Mouse (Mus musculus) hindbrain, embryonic 16.5 days (tissue): ENCODE results near the gene Gm20721. TPM values are rescaled to one million over a fixed set of nuclear protein-coding genes. Genes with fewer than 3 reads are reported as not detected.
"Not testable (repeated sequence)": the region's sequence is repeated elsewhere in the genome, so short reads cannot be mapped to it uniquely, and the experiment has no call there.

Source experiments
- ATAC-seq: fragments of 200-750 bp; cut with Nextera tagmentation; 2 replicates; pipeline ENCODE4 v1.8.0; 2017; ENCODE audit warnings: moderate TSS enrichment, moderate library complexity
- H3K27ac ChIP-seq: fragments of 300-500 bp; sonication (generic); 2 replicates; pipeline ENCODE4 v1.5.1; 2014; ENCODE audit warnings: low read depth, mild to moderate bottlenecking, control low read depth, low read length, moderate library complexity
- H3K27me3 ChIP-seq: fragments of 300-500 bp; sonication (generic); replicated peaks from 2 replicates; pipeline ENCODE4 v1.6.1; 2014; ENCODE audit warnings: low read length; ENCODE audit not compliant: control insufficient read depth, insufficient read depth
- H3K36me3 ChIP-seq: fragments of 300-500 bp; sonication (generic); 2 replicates; pipeline ENCODE4 v1.6.1; 2014; ENCODE audit warnings: mild to moderate bottlenecking, low read length, moderate library complexity, mixed read lengths; ENCODE audit not compliant: control insufficient read depth, insufficient read depth
- H3K4me1 ChIP-seq: fragments of 300-500 bp; sonication (generic); 2 replicates; pipeline ENCODE4 v1.6.1; 2014; ENCODE audit warnings: low read depth, low read length; ENCODE audit not compliant: control insufficient read depth, insufficient read depth
- H3K4me2 ChIP-seq: fragments of 300-500 bp; sonication (generic); 2 replicates; pipeline ENCODE4 v1.6.1; 2014; ENCODE audit warnings: mild to moderate bottlenecking, low read length, control low read depth, moderate library complexity
- H3K4me3 ChIP-seq: fragments of 300-500 bp; sonication (generic); 2 replicates; pipeline ENCODE4 v1.5.1; 2014; ENCODE audit warnings: mild to moderate bottlenecking, low read length, control low read depth, moderate library complexity
- H3K9ac ChIP-seq: fragments of 300-500 bp; sonication (generic); 2 replicates; pipeline ENCODE4 v1.6.1; 2014; ENCODE audit warnings: low read depth, mild to moderate bottlenecking, control low read depth, low read length, moderate library complexity
- H3K9me3 ChIP-seq: fragments of 300-500 bp; sonication (generic); 2 replicates; pipeline ENCODE4 v1.6.1; 2014; ENCODE audit warnings: mild to moderate bottlenecking, low read length, moderate library complexity; ENCODE audit not compliant: control insufficient read depth
- WGBS: fragments of 180-500 bp; shearing (Covaris S2); extraction: QIAGEN DNeasy Blood & Tissue Kit; methylation state at CpG from one replicate; pipeline ENCODE4 v1.1.7; 2014; 5-methylcytosine and 5-hydroxymethylcytosine counted together
- polyA plus RNA-seq: library from polyadenylated mRNA; unstranded; fragments of >200 nt; fragmentation: Nextera tagmentation; extraction: Ambion mirVana; gene quantifications from 2 replicates; pipeline ENCODE4 v1.2.1, GENCODE M21; 2015

Gm20721 gene
- polyA plus RNA-seq: 15.1 and 23.5 TPM in 2 replicates

DNA sequence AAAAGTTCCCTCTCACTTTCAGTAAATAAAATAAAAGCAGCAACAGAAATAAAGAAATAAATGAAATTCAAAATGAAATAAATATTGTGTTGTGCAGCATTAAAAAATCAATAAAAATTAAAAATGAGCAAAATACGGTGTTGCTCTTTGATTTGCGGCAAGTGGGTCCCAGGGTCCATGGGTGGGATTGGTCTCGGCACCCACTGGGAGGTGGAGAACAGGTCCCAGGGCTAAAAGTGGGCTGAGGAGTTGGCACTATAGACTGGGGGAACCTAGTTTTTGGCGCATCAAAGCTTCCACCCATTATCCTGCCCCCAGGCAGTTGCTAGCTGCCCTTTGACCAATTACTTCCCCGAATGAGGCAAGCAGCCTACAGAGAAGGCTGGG is at the start of gene Gm20721:
TSS of gene Gm20721 (minus strand) at position 101 of the 387 bp plus-strand sequence.
- no peak for ATAC-seq
- Histone ChIP-seq H3K36me3 (peaks cover 27% of the 10 kb centered on the region), H3K9ac (no peak within 1 kb of the TSS), H3K4me3 (no peak within 1 kb of the TSS), H3K4me1 (peaks cover 30% of the 10 kb centered on the region), H3K27ac (no peak within 1 kb of the TSS), H3K9me3 (no peaks in the 10 kb centered on the region), H3K27me3 (no peaks in the 10 kb centered on the region), H3K4me2 (no peak within 1 kb of the TSS)
- WGBS: 90% methylated on average over 5 of the region's 5 CpGs

DNA sequence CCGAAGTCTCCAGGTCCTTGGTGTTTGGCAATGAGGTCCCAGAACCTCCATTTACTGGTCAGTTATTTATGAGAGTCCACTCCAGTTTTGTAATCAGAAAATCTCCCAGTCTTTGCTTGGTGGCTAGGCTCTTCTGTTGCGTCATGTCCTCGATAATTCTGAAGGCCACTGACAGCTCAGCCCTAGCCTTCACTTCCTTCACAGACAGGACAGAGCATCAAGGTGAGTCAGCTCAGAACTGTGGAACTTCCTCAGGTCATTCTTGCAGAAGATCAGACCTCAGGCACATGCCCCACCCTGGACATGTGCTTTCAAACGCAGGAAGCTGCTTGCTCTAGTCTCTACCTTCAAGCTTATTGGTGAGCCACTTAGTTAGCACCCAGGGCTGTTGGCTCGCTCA is 46.9 kb upstream of the Gm20721 start:
- H3K9ac ChIP-seq: no peak overlapping the region
- no peaks in the 10 kb centered on the region for H3K27me3 ChIP-seq
- WGBS: 86% methylated on average over 5 of the region's 5 CpGs
- ATAC-seq: no peak
- H3K4me2 ChIP-seq: no peak overlapping the region
- H3K36me3 ChIP-seq: no peaks in the 10 kb centered on the region
- H3K4me1 ChIP-seq: no peaks in the 10 kb centered on the region
- peaks cover 2% of the 10 kb centered on the region for H3K9me3 ChIP-seq
- H3K27ac ChIP-seq: no peak overlapping the region
- no peak overlapping the region for H3K4me3 ChIP-seq

DNA sequence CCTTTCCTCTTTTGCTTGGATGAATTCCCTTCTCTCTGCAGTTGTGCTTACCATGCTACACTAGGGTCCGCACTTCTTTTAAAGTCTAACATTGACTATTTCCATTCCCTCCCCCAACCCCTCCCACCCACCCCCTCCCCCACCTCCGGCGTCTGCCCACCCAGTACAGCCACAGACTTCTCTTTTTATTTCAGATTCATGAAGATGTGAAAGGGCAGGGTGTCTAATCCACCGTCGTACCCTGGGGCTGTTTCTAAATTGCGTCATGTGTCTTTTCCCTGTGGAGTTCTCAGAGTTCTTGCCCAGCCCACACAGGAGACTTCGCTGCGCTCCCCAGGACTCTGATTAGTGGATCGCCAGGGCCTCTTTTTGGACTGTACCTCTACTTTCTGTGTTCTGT is 46.0 kb upstream of the Gm20721 start:
- no peak overlapping the region for H3K4me3 ChIP-seq
- WGBS: 54% methylated on average over 9 of the region's 9 CpGs
- no peak overlapping the region for H3K4me2 ChIP-seq
- peaks cover 2% of the 10 kb centered on the region for H3K9me3 ChIP-seq
- H3K4me1 ChIP-seq: no peaks in the 10 kb centered on the region
- no peak for ATAC-seq
- no peak overlapping the region for H3K27ac ChIP-seq
- H3K36me3 ChIP-seq: no peaks in the 10 kb centered on the region
- no peak overlapping the region for H3K9ac ChIP-seq
- H3K27me3 ChIP-seq: no peaks in the 10 kb centered on the region

DNA sequence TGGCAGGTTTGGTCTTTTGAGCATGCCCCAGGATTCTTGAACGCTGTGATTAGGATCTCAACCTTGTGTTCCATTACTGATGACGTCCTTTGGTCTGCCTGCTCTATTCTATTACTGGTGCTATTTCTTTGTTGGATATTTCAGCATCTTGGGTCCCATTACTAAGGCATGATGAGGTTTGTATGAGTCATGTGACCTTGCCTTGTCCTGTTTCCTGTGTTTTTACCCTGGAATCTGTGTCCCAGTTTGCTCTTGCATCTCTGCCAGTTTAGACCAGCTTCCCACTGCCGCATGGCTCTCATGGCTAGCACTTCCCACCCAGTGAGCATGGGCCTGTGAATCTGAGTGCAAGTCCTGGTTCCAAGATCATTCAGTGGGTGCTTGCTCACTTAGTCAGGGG is 45.4 kb upstream of the Gm20721 start:
- Histone ChIP-seq H3K9me3 (peaks cover 2% of the 10 kb centered on the region), H3K4me3 (no peak overlapping the region), H3K27me3 (no peaks in the 10 kb centered on the region), H3K27ac (no peak overlapping the region), H3K36me3 (no peaks in the 10 kb centered on the region), H3K9ac (no peak overlapping the region), H3K4me1 (no peaks in the 10 kb centered on the region), H3K4me2 (no peak overlapping the region)
- ATAC-seq: no peak
- WGBS: 90% methylated on average over 3 of the region's 3 CpGs

DNA sequence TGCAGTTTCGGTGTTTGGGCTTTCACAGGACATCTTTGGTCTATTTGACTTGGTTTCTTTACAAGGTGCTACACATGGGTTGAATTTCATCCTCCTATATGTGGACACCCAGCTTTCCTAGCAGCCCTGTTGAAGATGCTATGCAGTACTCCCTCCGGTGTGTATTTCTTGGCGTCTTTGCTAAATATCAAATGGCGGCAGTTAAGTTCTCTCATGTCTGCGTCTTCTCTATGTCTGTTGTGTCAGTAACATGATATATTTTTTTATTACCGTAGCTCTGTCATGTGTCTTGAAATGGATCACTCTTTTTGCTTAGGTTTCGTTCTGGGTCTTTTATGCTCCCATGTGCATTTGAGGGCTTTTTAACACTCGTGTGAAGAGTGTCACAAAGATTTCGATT is 34.5 kb upstream of the Gm20721 start:
- Histone ChIP-seq H3K9me3 (no peaks in the 10 kb centered on the region), H3K4me2 (no peak overlapping the region), H3K4me3 (no peak overlapping the region), H3K9ac (no peak overlapping the region), H3K27ac (no peak overlapping the region), H3K4me1 (no peaks in the 10 kb centered on the region), H3K27me3 (no peaks in the 10 kb centered on the region), H3K36me3 (no peaks in the 10 kb centered on the region)
- 88% methylated on average over 9 of the region's 9 CpGs for WGBS
- ATAC-seq: no peak

DNA sequence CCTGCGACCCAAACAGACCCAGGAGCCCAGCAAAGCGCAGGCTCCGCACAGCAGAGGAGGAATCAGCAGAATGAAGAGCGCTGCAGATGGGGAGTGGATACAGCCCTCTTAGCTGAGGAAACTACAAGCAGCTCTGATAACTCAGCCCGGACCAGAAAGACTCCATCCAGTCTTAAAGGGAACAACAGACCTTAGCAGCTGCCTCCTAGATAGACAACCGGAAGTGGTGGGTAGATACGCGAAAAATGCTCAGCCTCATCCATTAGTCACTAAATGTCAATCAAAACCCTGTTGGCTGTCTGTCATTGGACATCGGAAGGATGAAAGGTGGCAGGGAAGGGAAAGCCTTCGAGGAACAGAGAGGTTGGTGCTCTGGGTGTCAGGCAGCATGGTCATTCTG is 20.1 kb upstream of the Gm20721 start:
- H3K4me3 ChIP-seq: no peak overlapping the region
- WGBS: 89% methylated on average over 10 of the region's 10 CpGs
- H3K9ac ChIP-seq: no peak overlapping the region
- H3K4me1 ChIP-seq: no peaks in the 10 kb centered on the region
- H3K9me3 ChIP-seq: no peaks in the 10 kb centered on the region
- no peak overlapping the region for H3K4me2 ChIP-seq
- no peak overlapping the region for H3K27ac ChIP-seq
- H3K36me3 ChIP-seq: no peaks in the 10 kb centered on the region
- H3K27me3 ChIP-seq: no peaks in the 10 kb centered on the region
- no peak for ATAC-seq

DNA sequence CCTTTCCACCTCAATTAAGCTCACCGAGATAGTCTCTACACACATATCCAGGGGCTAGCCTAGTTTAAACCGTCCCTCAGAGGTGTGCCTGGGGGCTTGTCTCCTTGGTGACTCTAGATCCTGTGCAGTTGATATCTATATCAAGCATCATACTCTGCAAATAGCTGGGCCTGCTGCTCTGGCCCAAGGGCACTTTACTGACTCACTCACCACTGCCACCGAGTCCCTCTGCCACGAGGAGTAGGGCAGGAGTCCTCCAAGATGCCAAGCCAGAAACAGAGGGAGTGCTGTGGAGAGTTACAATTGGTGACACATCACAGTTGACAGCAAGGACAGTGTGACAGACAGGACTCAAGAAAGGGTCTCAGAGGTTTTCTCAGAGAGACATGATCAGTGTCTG is 13.1 kb upstream of the Gm20721 start:
- no peaks in the 10 kb centered on the region for H3K4me1 ChIP-seq
- no peak overlapping the region for H3K4me2 ChIP-seq
- no peak overlapping the region for H3K27ac ChIP-seq
- no peaks in the 10 kb centered on the region for H3K36me3 ChIP-seq
- H3K27me3 ChIP-seq: no peaks in the 10 kb centered on the region
- H3K9ac ChIP-seq: no peak overlapping the region
- no peak overlapping the region for H3K4me3 ChIP-seq
- H3K9me3 ChIP-seq: no peaks in the 10 kb centered on the region
- WGBS: 88% methylated on average over 4 of the region's 4 CpGs
- ATAC-seq: no peak

DNA sequence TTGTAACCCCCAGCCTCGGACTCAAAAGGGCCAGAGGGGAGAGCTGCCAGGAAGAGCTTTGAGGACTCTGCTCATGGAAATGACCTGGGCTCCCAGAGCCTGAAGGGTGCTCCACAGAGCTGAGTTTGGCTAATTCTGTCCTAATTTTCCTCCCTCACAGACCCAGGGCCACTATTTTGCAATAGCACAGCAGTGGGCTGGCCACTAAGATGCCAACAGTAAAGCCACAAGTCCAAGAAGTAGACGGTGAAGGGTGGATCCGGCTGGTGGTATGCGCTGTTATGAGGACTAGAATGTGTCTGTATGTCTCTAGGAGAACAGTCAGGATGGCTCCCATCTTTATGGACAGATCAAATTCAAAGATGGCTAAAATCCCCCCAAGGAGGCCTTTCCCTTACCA is 12.0 kb upstream of the Gm20721 start:
- ATAC-seq: no peak
- no peak overlapping the region for H3K27ac ChIP-seq
- H3K27me3 ChIP-seq: no peaks in the 10 kb centered on the region
- H3K9me3 ChIP-seq: no peaks in the 10 kb centered on the region
- H3K4me2 ChIP-seq: no peak overlapping the region
- WGBS: 92% methylated on average over 4 of the region's 4 CpGs
- H3K4me3 ChIP-seq: no peak overlapping the region
- no peaks in the 10 kb centered on the region for H3K36me3 ChIP-seq
- H3K9ac ChIP-seq: no peak overlapping the region
- H3K4me1 ChIP-seq: no peaks in the 10 kb centered on the region

DNA sequence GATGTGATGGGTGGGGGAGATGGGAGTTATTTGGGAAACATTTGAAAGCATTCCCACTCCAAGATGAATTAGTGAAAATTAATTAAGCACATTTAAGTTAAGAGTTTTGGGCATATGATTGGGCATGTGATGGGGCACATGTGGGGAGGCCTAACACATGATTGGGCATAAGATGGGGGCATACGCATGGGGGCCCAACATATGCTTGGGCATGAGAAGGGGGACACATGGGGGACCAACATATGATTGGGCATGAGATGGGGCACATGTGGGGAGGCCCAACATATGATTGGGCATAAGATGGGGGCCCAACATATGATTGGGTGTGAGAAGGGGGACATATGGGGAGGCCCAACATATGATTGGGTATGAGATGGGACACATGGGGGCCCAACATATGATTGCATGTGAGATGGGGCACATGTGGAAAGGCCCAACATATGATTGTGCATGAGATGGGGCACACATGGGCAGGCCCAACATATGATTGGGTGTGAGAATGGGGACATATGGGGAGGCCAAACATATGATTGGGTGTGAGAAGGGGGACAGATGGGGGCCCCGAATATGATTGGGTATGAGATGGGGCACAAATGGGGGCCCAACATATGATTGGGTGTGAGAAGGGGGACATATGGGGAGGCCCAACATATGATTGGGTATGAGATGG is 622 bp upstream of the Gm20721 start:
- 98% methylated on average over 2 of the region's 2 CpGs for WGBS
- not testable (repeated sequence) for ATAC-seq

More for the DNA sequence above, 622 bp upstream of the Gm20721 start:
- not testable (repeated sequence) for H3K27me3 ChIP-seq, H3K4me2 ChIP-seq, H3K4me3 ChIP-seq, H3K9me3 ChIP-seq, H3K27ac ChIP-seq, H3K9ac ChIP-seq
- peaks cover 27% of the 10 kb centered on the region for H3K36me3 ChIP-seq
- peaks cover 28% of the 10 kb centered on the region for H3K4me1 ChIP-seq
